Mouse (Mus musculus): ENCODE measurements at regions not wholly inside any gene's neighbourhood (a gene's known extent, or its start where the extent isn't known, plus 50 kb on each side); places are given as distances from the start of the nearest gene placed in this dataset.

DNA sequence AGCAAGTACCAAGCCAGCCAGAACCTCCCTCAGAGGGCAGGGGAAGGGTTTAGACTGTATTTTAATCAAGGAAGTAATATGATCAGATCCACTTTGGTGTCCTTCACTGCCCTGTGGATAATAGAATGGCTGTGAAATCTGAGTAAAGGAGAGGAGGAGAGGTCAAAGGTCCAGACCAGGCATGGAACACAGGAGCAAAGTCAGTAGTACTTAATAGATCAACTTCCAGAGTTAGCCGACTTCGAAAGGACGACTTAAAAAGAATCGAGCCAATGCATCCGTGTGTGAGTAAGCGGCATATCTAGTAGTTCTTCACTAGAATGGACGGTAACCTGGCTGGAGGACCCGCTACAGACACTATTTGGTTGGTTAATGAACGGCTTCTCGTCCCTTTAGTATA lies 103.8 kb upstream of the Gm15217 start:
- no peak overlapping the region for H3K27ac ChIP-seq
- H3K36me3 ChIP-seq, result no peaks in the 10 kb centered on the region
- H3K27me3 ChIP-seq (ENCODE audit: low read depth, poor library complexity, severe bottlenecking), result no peaks in the 10 kb centered on the region
- WGBS, result 85% methylated on average over 10 of the region's 10 CpGs
- DNase-seq (ENCODE audit: low spot score), result no peak
- H3K4me3 ChIP-seq, result no peak overlapping the region
- H3K9me3 ChIP-seq (replicated peaks), result no peaks in the 10 kb centered on the region
- no peaks in the 10 kb centered on the region; the same call in 1 of the 2 replicates for H3K4me1 ChIP-seq

DNA sequence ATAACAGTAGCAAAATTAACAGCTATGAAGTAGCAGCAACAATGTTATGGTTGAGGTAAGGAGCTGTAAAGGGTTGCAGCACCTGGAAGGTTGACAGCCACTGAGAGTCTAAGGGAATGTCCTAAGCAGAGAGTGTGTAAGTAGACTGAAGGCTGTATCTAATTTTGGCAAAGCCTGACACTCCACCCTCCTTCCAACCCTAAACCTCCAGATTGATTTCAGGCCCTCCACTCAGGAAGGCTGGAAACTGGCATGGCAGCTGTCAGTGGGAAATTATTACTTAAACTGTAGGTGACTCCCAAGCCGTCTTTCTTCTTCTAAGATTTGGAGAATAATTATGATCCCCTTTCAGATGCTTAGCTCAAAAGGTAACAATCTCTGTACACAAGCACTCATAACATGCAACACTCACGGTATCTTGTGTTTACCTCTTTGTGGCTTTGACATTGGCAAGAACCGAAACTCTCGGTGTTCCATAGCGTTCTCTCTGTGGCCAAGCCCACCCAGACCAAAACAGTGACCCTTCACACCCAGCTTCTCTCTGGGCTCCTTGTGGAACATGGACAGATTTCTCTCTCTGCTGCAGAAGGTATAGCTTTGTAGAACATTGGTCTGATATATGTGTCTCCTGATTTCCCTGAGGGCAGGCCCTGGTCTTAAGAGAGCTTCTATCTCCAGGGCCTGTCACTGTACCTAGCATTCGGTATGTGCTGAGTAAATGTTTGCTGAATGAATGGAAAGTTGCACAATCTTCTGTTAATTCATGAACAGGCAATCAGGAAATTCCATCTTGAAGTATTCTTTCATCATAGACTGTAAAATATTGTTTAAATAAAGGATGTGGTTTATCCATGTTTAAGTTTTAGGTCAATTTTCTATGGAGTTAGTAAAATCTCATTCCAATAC lies 102.0 kb upstream of the Gm15217 start:
- WGBS, result 92% methylated on average over 6 of the region's 6 CpGs
- Histone ChIP-seq H3K4me1 (no peaks in the 10 kb centered on the region; the same call in 1 of the 2 replicates), H3K9me3 (replicated peaks) (no peaks in the 10 kb centered on the region), H3K27me3 (ENCODE audit: low read depth, poor library complexity, severe bottlenecking) (no peaks in the 10 kb centered on the region), H3K4me3 (no peak overlapping the region), H3K27ac (no peak overlapping the region), H3K36me3 (no peaks in the 10 kb centered on the region)
- DNase-seq (ENCODE audit: low spot score), result no peak

DNA sequence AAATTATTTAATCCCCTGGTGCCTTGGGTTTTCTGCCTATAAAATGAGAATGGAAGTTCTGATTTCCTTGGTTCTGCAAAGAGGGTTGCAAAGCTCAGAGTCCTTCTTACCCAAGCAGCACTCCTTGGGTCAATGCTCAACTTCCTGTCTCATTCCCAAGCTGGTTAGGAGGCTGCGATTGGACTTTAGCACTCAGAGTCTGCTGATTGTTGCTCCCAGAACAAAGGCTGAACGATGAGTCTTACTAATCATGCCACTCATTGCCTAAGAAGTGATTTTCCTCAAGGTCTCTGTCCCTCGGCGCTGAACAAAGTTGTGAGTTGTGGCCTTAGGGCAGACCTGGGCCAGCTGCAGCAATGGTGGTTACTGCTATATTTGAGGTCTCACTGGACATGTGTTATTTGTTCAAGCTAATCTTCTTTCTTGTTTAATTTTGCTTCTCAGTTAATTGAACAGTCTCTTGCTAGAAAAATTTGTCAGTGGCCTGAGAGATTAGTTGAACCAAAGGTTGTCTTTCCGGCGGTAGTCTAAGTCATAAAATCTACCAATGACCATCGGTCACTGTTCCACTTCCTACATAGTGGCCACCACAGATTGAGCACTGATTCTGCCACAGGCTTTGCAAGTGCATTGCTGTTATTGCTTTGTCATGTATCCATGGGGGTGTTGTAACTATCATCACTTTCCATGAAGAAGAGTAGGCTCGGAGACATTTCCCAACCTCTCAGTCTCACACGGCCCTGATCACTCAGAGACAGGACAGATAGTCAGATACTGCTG lies 101.2 kb upstream of the Gm15217 start:
- no peak overlapping the region for H3K4me3 ChIP-seq
- no peaks in the 10 kb centered on the region for H3K9me3 ChIP-seq (replicated peaks)
- WGBS, result 94% methylated on average over 9 of the region's 9 CpGs
- no peaks in the 10 kb centered on the region for H3K36me3 ChIP-seq
- H3K4me1 ChIP-seq, result no peaks in the 10 kb centered on the region; the same call in 1 of the 2 replicates
- DNase-seq (ENCODE audit: low spot score), result no peak
- no peak overlapping the region for H3K27ac ChIP-seq
- no peaks in the 10 kb centered on the region for H3K27me3 ChIP-seq (ENCODE audit: low read depth, poor library complexity, severe bottlenecking)

DNA sequence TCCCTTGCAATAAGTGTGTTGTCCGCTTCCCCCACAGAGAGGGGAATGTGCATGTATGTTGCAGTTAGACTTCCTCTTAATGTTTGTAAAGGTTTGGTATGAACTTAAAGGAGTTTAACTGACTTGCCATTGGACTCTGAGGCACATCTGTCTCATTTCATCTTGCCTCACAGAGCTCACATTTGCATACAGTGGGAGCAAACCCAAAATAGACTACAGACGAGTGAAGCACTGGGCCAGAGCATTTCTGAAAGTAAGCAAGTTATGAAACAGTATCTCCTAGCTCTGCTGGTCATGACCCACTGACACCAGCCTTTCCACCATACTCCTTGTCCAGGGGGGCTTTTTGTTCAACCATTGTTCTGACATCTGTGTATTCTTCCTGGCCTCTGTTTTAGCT lies 86.8 kb upstream of the Gm15217 start:
- H3K9me3 ChIP-seq (replicated peaks), result no peaks in the 10 kb centered on the region
- DNase-seq (ENCODE audit: low spot score), result no peak
- WGBS, result 72% methylated on average over 2 of the region's 2 CpGs
- no peaks in the 10 kb centered on the region for H3K36me3 ChIP-seq
- no peak overlapping the region for H3K4me3 ChIP-seq
- H3K27ac ChIP-seq, result no peak overlapping the region
- no peaks in the 10 kb centered on the region for H3K27me3 ChIP-seq (ENCODE audit: low read depth, poor library complexity, severe bottlenecking)
- 0 out of 2 replicates have a peak, but pooled peaks cover 3% of the 10 kb centered on the region for H3K4me1 ChIP-seq

DNA sequence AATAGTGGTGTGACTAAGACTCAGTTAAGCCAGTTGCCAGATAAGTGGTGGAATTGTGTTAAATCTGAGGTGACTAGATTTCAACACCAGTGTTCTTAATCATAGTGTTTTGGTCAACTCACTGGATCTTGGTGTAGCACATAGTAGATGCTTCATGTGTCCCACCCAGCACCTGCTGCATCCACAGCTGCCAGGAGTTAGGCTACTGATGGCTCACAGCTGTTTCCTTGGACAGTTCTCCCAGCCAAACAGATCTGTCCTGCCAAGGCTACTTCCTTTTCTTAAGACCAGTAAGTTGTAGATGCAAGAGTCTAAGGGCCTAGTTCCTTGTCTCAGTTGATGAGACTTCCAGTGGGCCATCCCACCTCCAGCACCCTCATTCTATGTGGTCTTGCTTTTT lies 82.9 kb upstream of the Gm15217 start:
- no peak for DNase-seq (ENCODE audit: low spot score)
- Histone ChIP-seq H3K27ac (no peak overlapping the region), H3K36me3 (no peaks in the 10 kb centered on the region), H3K27me3 (ENCODE audit: low read depth, poor library complexity, severe bottlenecking) (no peaks in the 10 kb centered on the region), H3K9me3 (replicated peaks) (no peaks in the 10 kb centered on the region), H3K4me3 (no peak overlapping the region), H3K4me1 (peaks cover 9% of the 10 kb centered on the region; the same call in 1 of the 2 replicates)

DNA sequence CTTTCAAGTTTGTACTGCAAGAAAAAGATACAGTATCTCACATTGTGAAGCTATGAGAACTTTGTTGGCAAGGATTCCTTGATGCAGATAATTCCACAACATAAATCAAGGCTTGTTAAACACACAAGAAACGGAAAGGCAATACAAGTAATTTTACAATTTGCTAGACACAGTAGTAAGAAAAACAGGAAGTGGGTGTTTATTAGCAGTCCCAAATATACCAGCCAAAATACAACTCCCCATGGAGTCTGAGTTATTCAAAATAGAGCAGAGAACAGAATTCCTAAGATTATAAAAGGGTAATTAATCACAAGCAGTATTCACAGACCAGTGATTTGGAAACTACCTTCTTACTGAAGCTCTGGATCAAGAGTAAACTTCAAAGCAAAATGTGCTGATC lies 78.7 kb upstream of the Gm15217 start:
- no peak overlapping the region for H3K27ac ChIP-seq
- no peaks in the 10 kb centered on the region for H3K36me3 ChIP-seq
- no peak overlapping the region for H3K4me3 ChIP-seq
- H3K4me1 ChIP-seq, result peaks cover 6% of the 10 kb centered on the region; the same call in 1 of the 2 replicates
- H3K9me3 ChIP-seq (replicated peaks), result no peaks in the 10 kb centered on the region
- H3K27me3 ChIP-seq (ENCODE audit: low read depth, poor library complexity, severe bottlenecking), result no peaks in the 10 kb centered on the region
- 48% methylated on average over 1 of the region's 1 CpGs for WGBS
- no peak for DNase-seq (ENCODE audit: low spot score)

DNA sequence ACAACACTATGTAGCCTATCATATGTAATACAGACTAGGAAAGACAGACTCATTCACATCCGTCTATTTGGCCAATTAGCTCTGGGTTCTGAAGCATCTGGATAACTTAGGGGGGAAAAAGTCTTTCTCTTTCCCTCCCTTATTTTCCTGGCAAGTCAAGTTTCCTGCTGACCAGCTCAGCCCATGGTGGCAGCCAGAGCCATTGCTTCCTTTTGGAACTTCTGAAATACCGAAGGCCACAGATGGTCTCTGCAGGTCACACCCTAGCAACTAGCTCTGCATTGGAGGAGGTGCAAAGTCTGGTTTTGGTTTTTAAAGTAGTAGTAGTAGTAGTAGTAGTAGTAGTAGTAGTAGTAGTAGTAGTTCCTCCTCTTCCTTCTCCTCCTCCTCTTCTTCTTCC lies 76.6 kb upstream of the Gm15217 start:
- no peak for DNase-seq (ENCODE audit: low spot score)
- H3K36me3 ChIP-seq, result no peaks in the 10 kb centered on the region
- H3K9me3 ChIP-seq (replicated peaks), result no peaks in the 10 kb centered on the region
- WGBS, result 88% methylated on average over 2 of the region's 2 CpGs
- H3K4me1 ChIP-seq, result peaks cover 21% of the 10 kb centered on the region
- H3K27me3 ChIP-seq (ENCODE audit: low read depth, poor library complexity, severe bottlenecking), result no peaks in the 10 kb centered on the region
- H3K27ac ChIP-seq, result no peak overlapping the region
- no peak overlapping the region for H3K4me3 ChIP-seq

DNA sequence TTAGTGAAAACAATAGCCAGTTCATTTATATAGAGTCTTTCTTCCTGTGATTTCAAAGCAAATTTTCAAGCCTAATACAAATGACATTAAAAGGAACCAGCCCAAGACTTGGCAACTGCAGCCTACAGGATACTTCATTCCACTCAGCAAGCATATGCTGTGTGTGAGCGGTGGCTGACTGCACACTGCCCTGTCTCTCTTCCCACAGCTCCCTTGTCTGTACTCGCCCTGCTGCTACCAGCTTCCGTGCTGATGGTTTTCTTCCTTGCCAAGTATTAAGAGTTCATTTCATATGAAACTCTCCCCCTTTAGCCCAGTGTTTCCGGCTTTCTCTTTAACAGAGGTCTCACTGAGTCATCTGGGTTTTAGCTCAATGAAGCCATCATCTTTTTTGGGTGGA lies 73.9 kb upstream of the Gm15217 start:
- 88% methylated on average over 4 of the region's 4 CpGs for WGBS
- Histone ChIP-seq H3K4me3 (no peak overlapping the region), H3K9me3 (replicated peaks) (no peaks in the 10 kb centered on the region), H3K36me3 (no peaks in the 10 kb centered on the region), H3K27ac (no peak overlapping the region), H3K4me1 (peaks cover 25% of the 10 kb centered on the region), H3K27me3 (ENCODE audit: low read depth, poor library complexity, severe bottlenecking) (no peaks in the 10 kb centered on the region)
- DNase-seq (ENCODE audit: low spot score), result no peak

DNA sequence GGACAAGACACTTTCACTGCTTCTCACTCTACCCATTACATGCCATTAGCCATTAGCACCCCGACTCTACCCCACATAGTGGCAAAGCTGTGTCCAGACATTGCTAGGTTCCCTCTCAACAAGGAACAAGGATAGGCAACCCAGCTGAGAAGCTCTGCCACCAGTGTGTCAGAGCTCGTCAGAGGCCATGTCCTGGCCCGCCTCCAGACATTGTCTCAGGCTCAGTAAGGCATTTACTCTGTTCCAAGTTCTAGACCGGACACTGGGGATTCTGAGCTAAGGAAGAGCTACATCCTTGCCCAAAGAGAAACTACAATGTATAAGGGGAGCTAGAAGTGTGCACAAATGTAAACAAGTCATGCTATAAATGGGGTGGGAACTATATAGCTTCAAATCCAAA lies 66.2 kb upstream of the Gm15217 start:
- Histone ChIP-seq H3K27ac (no peak overlapping the region), H3K9me3 (replicated peaks) (no peaks in the 10 kb centered on the region), H3K4me1 (no peaks in the 10 kb centered on the region), H3K27me3 (ENCODE audit: low read depth, poor library complexity, severe bottlenecking) (no peaks in the 10 kb centered on the region), H3K36me3 (no peaks in the 10 kb centered on the region), H3K4me3 (no peak overlapping the region)
- no peak for DNase-seq (ENCODE audit: low spot score)
- 70% methylated on average over 4 of the region's 4 CpGs for WGBS

DNA sequence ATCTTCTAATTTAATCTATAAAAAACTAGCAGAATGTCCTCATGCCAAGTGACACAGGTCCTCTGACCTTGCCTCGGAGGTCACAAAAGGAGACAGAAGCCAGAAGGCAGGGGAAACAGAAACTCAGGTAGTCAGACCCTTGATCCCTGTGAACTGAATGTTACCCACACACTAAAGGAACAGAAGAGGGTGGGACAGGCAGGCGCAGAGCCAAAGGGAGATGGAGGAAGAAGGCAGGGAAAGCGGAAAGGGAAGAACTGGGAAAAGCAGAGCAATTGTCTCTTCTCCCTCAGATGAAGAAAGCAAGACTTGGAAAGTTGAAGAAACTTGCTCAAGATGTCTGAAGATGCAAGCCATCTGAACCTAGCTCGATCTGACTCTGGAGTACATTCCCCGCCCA lies 62.7 kb upstream of the Gm15217 start:
- Histone ChIP-seq H3K9me3 (replicated peaks) (no peaks in the 10 kb centered on the region; the same call in 1 of the 2 replicates), H3K27ac (no peak overlapping the region), H3K4me1 (no peaks in the 10 kb centered on the region), H3K36me3 (no peaks in the 10 kb centered on the region), H3K4me3 (no peak overlapping the region), H3K27me3 (ENCODE audit: low read depth, poor library complexity, severe bottlenecking) (no peaks in the 10 kb centered on the region)
- 92% methylated on average over 5 of the region's 5 CpGs for WGBS
- DNase-seq (ENCODE audit: low spot score), result no peak

DNA sequence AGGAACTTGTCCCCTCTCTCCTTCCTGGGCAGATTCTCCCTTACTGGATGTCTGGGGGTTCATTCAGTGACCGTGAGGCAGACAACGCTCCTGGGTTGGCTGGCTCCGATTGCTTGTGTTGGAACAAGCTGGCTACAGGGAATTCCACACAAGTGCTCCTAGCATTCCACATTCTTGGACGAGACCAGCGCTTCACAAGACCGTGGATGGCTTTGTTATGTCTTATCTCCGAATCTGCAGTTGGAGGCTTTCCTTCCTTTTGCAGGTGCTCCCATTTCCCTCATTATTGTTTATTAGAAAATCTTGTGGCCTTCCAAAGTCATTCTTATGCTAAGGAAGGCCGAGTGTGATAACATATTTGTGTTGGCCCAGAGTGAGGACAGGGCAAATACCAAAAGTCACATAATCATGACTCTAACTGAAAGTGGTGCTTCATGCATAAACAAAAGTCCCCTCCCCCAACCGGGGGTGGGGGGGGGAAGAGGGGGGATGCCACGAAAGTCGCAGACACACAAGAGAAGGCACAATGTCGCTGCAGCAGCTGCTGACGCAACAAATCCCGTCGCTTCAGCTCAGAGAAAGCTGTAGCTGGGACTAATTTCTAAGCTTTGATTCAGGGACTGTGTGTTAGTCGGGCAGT lies 61.7 kb upstream of the Gm15217 start:
- H3K36me3 ChIP-seq, result no peaks in the 10 kb centered on the region
- DNase-seq (ENCODE audit: low spot score), result no peak
- no peaks in the 10 kb centered on the region for H3K4me1 ChIP-seq
- H3K27me3 ChIP-seq (ENCODE audit: low read depth, poor library complexity, severe bottlenecking), result no peaks in the 10 kb centered on the region
- 79% methylated on average over 16 of the region's 16 CpGs for WGBS
- H3K4me3 ChIP-seq, result no peak overlapping the region
- H3K27ac ChIP-seq, result no peak overlapping the region
- no peaks in the 10 kb centered on the region; the same call in 1 of the 2 replicates for H3K9me3 ChIP-seq (replicated peaks)

DNA sequence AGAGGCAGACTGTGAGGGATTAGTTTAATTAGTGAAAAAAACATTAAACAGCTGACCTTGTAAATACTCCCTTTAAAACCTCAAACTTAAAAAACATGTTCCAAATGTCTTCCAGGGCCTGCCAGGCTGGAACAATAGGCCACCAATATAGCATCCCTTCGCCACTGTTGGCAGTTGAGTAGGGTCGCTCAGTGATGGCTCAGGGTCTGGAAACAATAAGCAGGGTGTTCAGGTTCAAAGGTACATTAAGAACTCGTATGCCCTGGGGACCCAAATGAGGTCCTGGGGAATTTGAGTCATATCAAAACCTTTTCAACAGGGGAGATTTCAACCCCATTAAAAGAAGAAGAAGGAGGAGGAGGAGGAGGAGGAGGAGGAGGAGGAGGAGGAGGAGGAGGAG lies 51.1 kb upstream of the Gm15217 start:
- H3K4me1 ChIP-seq, result peaks cover 14% of the 10 kb centered on the region
- H3K27me3 ChIP-seq (ENCODE audit: low read depth, poor library complexity, severe bottlenecking), result no peaks in the 10 kb centered on the region
- H3K4me3 ChIP-seq, result no peak overlapping the region
- 23% methylated on average over 3 of the region's 3 CpGs for WGBS
- no peak overlapping the region for H3K27ac ChIP-seq
- H3K9me3 ChIP-seq (replicated peaks), result no peaks in the 10 kb centered on the region
- no peak for DNase-seq (ENCODE audit: low spot score)
- H3K36me3 ChIP-seq, result no peaks in the 10 kb centered on the region

All from limb, embryonic 10.5 days (tissue).